Mouse (Mus musculus): ENCODE data around the gene Ran. TPM values are rescaled to one million over a fixed set of nuclear protein-coding genes. Genes with fewer than 3 reads are reported as not detected.

The Ran gene
- polyA plus RNA-seq, 1 experiment from 2014 or later: 206 TPM

GRCm38 (mm10) chr5:129002571-129003011 lies 17.3 kb upstream of the Ran start:
- DNase-seq (peak; percentile 49), ATAC-seq (peak; percentile 35)
- Histone ChIP-seq H3K4me1 (ENCODE audit: insufficient read depth) (peaks cover 61% of the 10 kb centered on the region), H3K4me2 (ENCODE audit: low read depth, low read length) (peak overlapping the region; percentile 47), H3K4me3 (ENCODE audit: low read depth, low read length) (no peak overlapping the region), H3K36me3 (replicated peaks; ENCODE audit: insufficient read depth, low read length) (peaks cover 34% of the 10 kb centered on the region), H3K9ac (replicated peaks) (no peak overlapping the region), H3K27me3 (ENCODE audit: insufficient read depth, low read length) (no peaks in the 10 kb centered on the region), H3K27ac (ENCODE audit: low read depth) (peak overlapping the region; percentile 66), H3K9me3 (ENCODE audit: low read length) (no peaks in the 10 kb centered on the region)
- TF ChIP-seq CTCF (IDR thresholded peaks at IDR 0.05; ENCODE audit: low read depth) (no peak), EP300 (IDR thresholded peaks at IDR 0.05; ENCODE audit: low read depth) (peak; percentile 25; the same call in 1 of the 2 replicates)
- WGBS (ENCODE audit: insufficient replicate concordance): 12% methylated on average over 14 of the region's 14 CpGs

GRCm38 (mm10) chr5:129005416-129005815 lies 14.5 kb upstream of the Ran start:
- Histone ChIP-seq H3K27me3 (ENCODE audit: insufficient read depth, low read length) (no peaks in the 10 kb centered on the region), H3K4me3 (ENCODE audit: low read depth, low read length) (peak overlapping the region; percentile 93), H3K36me3 (replicated peaks; ENCODE audit: insufficient read depth, low read length) (peaks cover 17% of the 10 kb centered on the region), H3K9ac (replicated peaks) (peak overlapping the region; percentile 95), H3K4me1 (ENCODE audit: insufficient read depth) (peaks cover 74% of the 10 kb centered on the region), H3K4me2 (ENCODE audit: low read depth, low read length) (peak overlapping the region; percentile 91), H3K9me3 (ENCODE audit: low read length) (no peaks in the 10 kb centered on the region), H3K27ac (ENCODE audit: low read depth) (peak overlapping the region; percentile 90)
- WGBS (ENCODE audit: insufficient replicate concordance): 80% methylated on average over 3 of the region's 3 CpGs
- TF ChIP-seq EP300 (IDR thresholded peaks at IDR 0.05; ENCODE audit: low read depth): no peak
- TF ChIP-seq CTCF (IDR thresholded peaks at IDR 0.05; ENCODE audit: low read depth): no peak
- ATAC-seq: no peak
- DNase-seq: no peak

- DNase-seq (peak; percentile 64), ATAC-seq (no peak)
- no peaks in the 10 kb centered on the region for H3K27me3 ChIP-seq (ENCODE audit: insufficient read depth, low read length)
- peak overlapping the region; percentile 95 for H3K9ac ChIP-seq (replicated peaks)
- H3K36me3 ChIP-seq (replicated peaks; ENCODE audit: insufficient read depth, low read length): peaks cover 17% of the 10 kb centered on the region
- H3K4me2 ChIP-seq (ENCODE audit: low read depth, low read length): peak overlapping the region; percentile 91
- H3K9me3 ChIP-seq (ENCODE audit: low read length): no peaks in the 10 kb centered on the region
- TF ChIP-seq CTCF (IDR thresholded peaks at IDR 0.05; ENCODE audit: low read depth) (peak; percentile 65), EP300 (IDR thresholded peaks at IDR 0.05; ENCODE audit: low read depth) (no peak)
- H3K4me3 ChIP-seq (ENCODE audit: low read depth, low read length): peak overlapping the region; percentile 93
- WGBS (ENCODE audit: insufficient replicate concordance): 36% methylated on average over 18 of the region's 18 CpGs
- H3K4me1 ChIP-seq (ENCODE audit: insufficient read depth): peaks cover 66% of the 10 kb centered on the region
- H3K27ac ChIP-seq (ENCODE audit: low read depth): peak overlapping the region; percentile 90
These were observed 13.7 kb upstream of the Ran start for GRCm38 (mm10) chr5:129006031-129006788.

- Histone ChIP-seq H3K4me1 (ENCODE audit: insufficient read depth) (peaks cover 55% of the 10 kb centered on the region), H3K4me2 (ENCODE audit: low read depth, low read length) (peak overlapping the region; percentile 91), H3K36me3 (replicated peaks; ENCODE audit: insufficient read depth, low read length) (peaks cover 12% of the 10 kb centered on the region), H3K9me3 (ENCODE audit: low read length) (no peaks in the 10 kb centered on the region), H3K27me3 (ENCODE audit: insufficient read depth, low read length) (no peaks in the 10 kb centered on the region), H3K9ac (replicated peaks) (peak overlapping the region; percentile 95), H3K27ac (ENCODE audit: low read depth) (peak overlapping the region; percentile 90), H3K4me3 (ENCODE audit: low read depth, low read length) (peak overlapping the region; percentile 93)
- peak; percentile 62 for DNase-seq
- TF ChIP-seq CTCF (IDR thresholded peaks at IDR 0.05; ENCODE audit: low read depth): no peak
- peak; percentile 77 for TF ChIP-seq EP300 (IDR thresholded peaks at IDR 0.05; ENCODE audit: low read depth)
- peak; percentile 54 for ATAC-seq
- WGBS (ENCODE audit: insufficient replicate concordance): 27% methylated on average over 14 of the region's 14 CpGs
These were observed 12.5 kb upstream of the Ran start for GRCm38 (mm10) chr5:129007105-129007957.

- H3K4me1 ChIP-seq (ENCODE audit: insufficient read depth): peaks cover 48% of the 10 kb centered on the region
- H3K36me3 ChIP-seq (replicated peaks; ENCODE audit: insufficient read depth, low read length): peaks cover 12% of the 10 kb centered on the region
- peak overlapping the region; percentile 90 for H3K27ac ChIP-seq (ENCODE audit: low read depth)
- H3K27me3 ChIP-seq (ENCODE audit: insufficient read depth, low read length): no peaks in the 10 kb centered on the region
- no peaks in the 10 kb centered on the region for H3K9me3 ChIP-seq (ENCODE audit: low read length)
- H3K4me3 ChIP-seq (ENCODE audit: low read depth, low read length): peak overlapping the region; percentile 93
- DNase-seq (no peak), ATAC-seq (peak; percentile 44)
- H3K9ac ChIP-seq (replicated peaks): peak overlapping the region; percentile 95
- no peak for TF ChIP-seq CTCF (IDR thresholded peaks at IDR 0.05; ENCODE audit: low read depth)
- no peak for TF ChIP-seq EP300 (IDR thresholded peaks at IDR 0.05; ENCODE audit: low read depth)
- peak overlapping the region; percentile 91 for H3K4me2 ChIP-seq (ENCODE audit: low read depth, low read length)
- WGBS (ENCODE audit: insufficient replicate concordance): 0% methylated on average over 18 of the region's 18 CpGs
These were observed 11.9 kb upstream of the Ran start for GRCm38 (mm10) chr5:129008008-129008407.

GRCm38 (mm10) chr5:129008412-129008826 lies 11.4 kb upstream of the Ran start, which contains the start of gene Stx2:
Gene Stx2 (minus strand): TSS chr5:129008574.
- DNase-seq (peak; percentile 96), ATAC-seq (peak; percentile 92)
- peak; percentile 18; the same call in 1 of the 2 replicates for TF ChIP-seq CTCF (IDR thresholded peaks at IDR 0.05; ENCODE audit: low read depth)
- TF ChIP-seq EP300 (IDR thresholded peaks at IDR 0.05; ENCODE audit: low read depth): no peak
- peak within 1 kb of the TSS; percentile 91 for H3K4me2 ChIP-seq (ENCODE audit: low read depth, low read length)
- H3K36me3 ChIP-seq (replicated peaks; ENCODE audit: insufficient read depth, low read length): peaks cover 12% of the 10 kb centered on the region
- WGBS (ENCODE audit: insufficient replicate concordance): under 1% methylated on average over 30 of the region's 39 CpGs
- peak within 1 kb of the TSS; percentile 95 for H3K9ac ChIP-seq (replicated peaks)
- H3K4me3 ChIP-seq (ENCODE audit: low read depth, low read length): peak within 1 kb of the TSS; percentile 93
- peak within 1 kb of the TSS; percentile 90 for H3K27ac ChIP-seq (ENCODE audit: low read depth)
- no peaks in the 10 kb centered on the region for H3K27me3 ChIP-seq (ENCODE audit: insufficient read depth, low read length)
- peaks cover 44% of the 10 kb centered on the region for H3K4me1 ChIP-seq (ENCODE audit: insufficient read depth)
- no peaks in the 10 kb centered on the region for H3K9me3 ChIP-seq (ENCODE audit: low read length)

Measured in liver, postnatal 0 days (tissue).